Mouse (Mus musculus) lung, embryonic 16.5 days (tissue): ENCODE measurements around the gene Cr1l. TPM values are rescaled to one million over a fixed set of nuclear protein-coding genes. Genes with fewer than 3 reads are reported as not detected.

Source experiments
- ATAC-seq: fragments of 200-750 bp; cut with Nextera tagmentation; 2 replicates; pipeline ENCODE4 v1.8.0; 2017; ENCODE audit warnings: low read depth, mild to moderate bottlenecking, moderate library complexity
- H3K27ac ChIP-seq: fragments of 300-500 bp; sonication (generic); 2 replicates; pipeline ENCODE4 v1.5.1; 2014; ENCODE audit warnings: mild to moderate bottlenecking, control low read depth, low read length
- H3K27me3 ChIP-seq: fragments of 300-500 bp; sonication (generic); 2 replicates; pipeline ENCODE4 v1.6.1; 2014; ENCODE audit warnings: low read depth, low read length, mixed read lengths; ENCODE audit not compliant: control insufficient read depth, insufficient read depth
- H3K36me3 ChIP-seq: fragments of 300-500 bp; sonication (generic); 2 replicates; pipeline ENCODE4 v1.6.1; 2014; ENCODE audit warnings: low read length; ENCODE audit not compliant: control insufficient read depth, insufficient read depth
- H3K4me1 ChIP-seq: fragments of 300-500 bp; sonication (generic); replicated peaks from 2 replicates; pipeline ENCODE4 v1.6.1; 2014; ENCODE audit warnings: low read length, mixed read lengths; ENCODE audit not compliant: control insufficient read depth, insufficient read depth
- H3K4me2 ChIP-seq: fragments of 300-500 bp; sonication (generic); 2 replicates; pipeline ENCODE4 v1.6.1; 2014; ENCODE audit warnings: low read depth, low read length, control low read depth
- H3K4me3 ChIP-seq: fragments of 300-500 bp; sonication (generic); 2 replicates; pipeline ENCODE4 v1.5.1; 2014; ENCODE audit warnings: mild to moderate bottlenecking, low read length, control low read depth
- H3K9ac ChIP-seq: fragments of 300-500 bp; sonication (generic); 2 replicates; pipeline ENCODE4 v1.6.1; 2014; ENCODE audit warnings: low read length, control low read depth
- H3K9me3 ChIP-seq: fragments of 300-500 bp; sonication (generic); 2 replicates; pipeline ENCODE4 v1.6.1; 2016; ENCODE audit warnings: low read length; ENCODE audit not compliant: control insufficient read depth
- WGBS: fragments of 180-500 bp; shearing (Covaris S2); extraction: QIAGEN DNeasy Blood & Tissue Kit; methylation state at CpG from one replicate; pipeline ENCODE4 v1.1.7; 2014; 5-methylcytosine and 5-hydroxymethylcytosine counted together
- polyA plus RNA-seq: library from polyadenylated mRNA; unstranded; fragments of >200 nt; fragmentation: Nextera tagmentation; extraction: Ambion mirVana; gene quantifications from 2 replicates; pipeline ENCODE4 v1.2.1, GENCODE M21; 2015

The Cr1l gene
- polyA plus RNA-seq, result 71.5 and 81.4 TPM in 2 replicates

GRCm38 (mm10) chr1:195130953-195131674, at the start of gene Cr1l:
Cr1l (minus strand) TSS chr1:195131586.
- peak; percentile 99 for ATAC-seq
- Histone ChIP-seq H3K4me3 (peak within 1 kb of the TSS; percentile 76), H3K4me1 (peaks cover 7% of the 10 kb centered on the region), H3K4me2 (peak within 1 kb of the TSS; percentile 72), H3K9me3 (no peaks in the 10 kb centered on the region), H3K27me3 (no peaks in the 10 kb centered on the region), H3K27ac (peak within 1 kb of the TSS; percentile 99), H3K36me3 (peaks cover 12% of the 10 kb centered on the region), H3K9ac (peak within 1 kb of the TSS; percentile 92)
- under 1% methylated on average over 31 of the region's 31 CpGs for WGBS

- peak; percentile 88 for ATAC-seq
- no peaks in the 10 kb centered on the region for H3K36me3 ChIP-seq
- H3K9me3 ChIP-seq, result no peaks in the 10 kb centered on the region
- H3K9ac ChIP-seq, result no peak within 1 kb of the TSS
- H3K4me1 ChIP-seq, result no peaks in the 10 kb centered on the region
- peak within 1 kb of the TSS; percentile 31 for H3K4me3 ChIP-seq
- no peak within 1 kb of the TSS for H3K27ac ChIP-seq
- WGBS, result 6% methylated on average over 20 of the region's 20 CpGs
- H3K4me2 ChIP-seq, result peak within 1 kb of the TSS; percentile 50
- H3K27me3 ChIP-seq, result no peaks in the 10 kb centered on the region
These were observed 44.9 kb upstream of the Cr1l start, which contains the start of gene Cr2 for GRCm38 (mm10) chr1:195175980-195176931. Cr2 (minus strand) TSS chr1:195176716.

GRCm38 (mm10) chr1:195164996-195165755, 33.8 kb upstream of the Cr1l start:
- Histone ChIP-seq H3K9me3 (no peaks in the 10 kb centered on the region), H3K4me3 (no peak overlapping the region), H3K4me1 (no peaks in the 10 kb centered on the region), H3K4me2 (no peak overlapping the region), H3K36me3 (no peaks in the 10 kb centered on the region), H3K27ac (no peak overlapping the region), H3K9ac (no peak overlapping the region), H3K27me3 (no peaks in the 10 kb centered on the region)
- 60% methylated on average over 9 of the region's 9 CpGs for WGBS
- no peak for ATAC-seq

GRCm38 (mm10) chr1:195132070-195132469, 684 bp upstream of the Cr1l start:
- H3K4me3 ChIP-seq, result peak overlapping the region; percentile 76
- no peak for ATAC-seq
- WGBS, result 26% methylated on average over 3 of the region's 3 CpGs
- peak overlapping the region; percentile 99; the same call in 1 of the 2 replicates for H3K27ac ChIP-seq
- peaks cover 7% of the 10 kb centered on the region for H3K4me1 ChIP-seq
- H3K9me3 ChIP-seq, result no peaks in the 10 kb centered on the region
- H3K4me2 ChIP-seq, result peak overlapping the region; percentile 72
- H3K36me3 ChIP-seq, result peaks cover 10% of the 10 kb centered on the region; the same call in 1 of the 2 replicates
- H3K9ac ChIP-seq, result no peak overlapping the region; the same call in 1 of the 2 replicates
- H3K27me3 ChIP-seq, result no peaks in the 10 kb centered on the region

- WGBS, result 17% methylated on average over 4 of the region's 4 CpGs
- no peaks in the 10 kb centered on the region for H3K27me3 ChIP-seq
- H3K9me3 ChIP-seq, result no peaks in the 10 kb centered on the region
- H3K4me2 ChIP-seq, result peak overlapping the region; percentile 72
- H3K27ac ChIP-seq, result peak overlapping the region; percentile 99
- peak overlapping the region; percentile 92 for H3K9ac ChIP-seq
- ATAC-seq, result no peak
- H3K4me3 ChIP-seq, result peak overlapping the region; percentile 76
- peaks cover 7% of the 10 kb centered on the region for H3K4me1 ChIP-seq
- peaks cover 11% of the 10 kb centered on the region for H3K36me3 ChIP-seq
These were observed 259 bp upstream of the Cr1l start for GRCm38 (mm10) chr1:195131675-195132015.

GRCm38 (mm10) chr1:195130479-195130878, 907 bp downstream of the Cr1l start:
- ATAC-seq, result no peak
- Histone ChIP-seq H3K4me2 (peak overlapping the region; percentile 72), H3K27ac (peak overlapping the region; percentile 99), H3K9me3 (no peaks in the 10 kb centered on the region), H3K27me3 (no peaks in the 10 kb centered on the region), H3K9ac (peak overlapping the region; percentile 92), H3K4me1 (peaks cover 7% of the 10 kb centered on the region), H3K36me3 (peaks cover 12% of the 10 kb centered on the region), H3K4me3 (peak overlapping the region; percentile 76)
- WGBS, result 5% methylated on average over 2 of the region's 2 CpGs

- 76% methylated on average over 1 of the region's 1 CpGs for WGBS
- peaks cover 7% of the 10 kb centered on the region for H3K4me1 ChIP-seq
- ATAC-seq, result no peak
- no peak overlapping the region for H3K4me3 ChIP-seq
- H3K9me3 ChIP-seq, result no peaks in the 10 kb centered on the region
- peaks cover 12% of the 10 kb centered on the region for H3K36me3 ChIP-seq
- no peak overlapping the region for H3K9ac ChIP-seq
- H3K4me2 ChIP-seq, result peak overlapping the region; percentile 21; the same call in 1 of the 2 replicates
- H3K27ac ChIP-seq, result no peak overlapping the region
- H3K27me3 ChIP-seq, result no peaks in the 10 kb centered on the region
These were observed 1.5 kb downstream of the Cr1l start for GRCm38 (mm10) chr1:195129867-195130266.

GRCm38 (mm10) chr1:195114414-195114813, 17.0 kb downstream of the Cr1l start:
- H3K27me3 ChIP-seq, result no peaks in the 10 kb centered on the region
- no peaks in the 10 kb centered on the region for H3K9me3 ChIP-seq
- no peak for ATAC-seq
- H3K4me3 ChIP-seq, result no peak overlapping the region
- 100% methylated on average over 1 of the region's 1 CpGs for WGBS
- H3K4me2 ChIP-seq, result no peak overlapping the region
- H3K27ac ChIP-seq, result no peak overlapping the region
- H3K9ac ChIP-seq, result no peak overlapping the region
- H3K4me1 ChIP-seq, result no peaks in the 10 kb centered on the region
- peaks cover 26% of the 10 kb centered on the region for H3K36me3 ChIP-seq
